Mouse (Mus musculus) Muller cell, postnatal 12 days (primary cell): ENCODE measurements around the gene E130308A19Rik.

ENCODE experiments used
- DNase-seq: peaks from one replicate; pipeline ENCODE4 v3.0.0-alpha.2; 2015; ENCODE audit errors: inconsistent ontology term

Gene E130308A19Rik

DNA sequence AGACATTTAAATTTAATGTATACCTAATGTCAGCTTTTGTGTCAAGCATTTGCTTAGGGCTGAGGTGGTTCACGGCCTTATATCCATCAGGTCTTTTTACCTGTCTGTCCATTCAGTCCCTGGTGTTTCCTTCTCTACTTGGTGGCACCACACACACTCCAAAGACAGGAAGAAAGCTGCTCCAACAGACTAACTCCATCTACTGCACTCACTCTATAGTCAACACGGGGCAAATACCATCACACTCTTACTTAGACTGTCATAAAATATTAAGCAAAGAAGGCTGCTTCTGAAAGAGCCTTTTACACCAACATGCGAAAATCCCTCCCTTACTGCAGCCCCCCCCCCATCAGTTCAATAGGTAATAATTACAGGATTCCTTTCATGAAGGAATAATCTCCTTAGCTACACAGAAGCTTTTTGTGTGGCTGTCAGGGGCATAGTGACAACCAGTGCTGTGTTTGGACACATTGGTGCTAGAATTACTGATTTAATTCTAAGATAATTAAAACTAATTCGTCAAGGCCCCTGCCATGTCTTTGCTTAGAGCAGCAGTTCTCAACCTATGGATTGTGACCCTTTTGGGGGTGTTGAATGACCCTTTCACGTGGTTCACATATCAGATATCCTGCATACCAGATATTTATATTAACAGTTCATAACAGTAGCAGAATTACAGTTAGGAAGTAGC is 101.3 kb downstream of the E130308A19Rik start:
- no peak for DNase-seq

DNA sequence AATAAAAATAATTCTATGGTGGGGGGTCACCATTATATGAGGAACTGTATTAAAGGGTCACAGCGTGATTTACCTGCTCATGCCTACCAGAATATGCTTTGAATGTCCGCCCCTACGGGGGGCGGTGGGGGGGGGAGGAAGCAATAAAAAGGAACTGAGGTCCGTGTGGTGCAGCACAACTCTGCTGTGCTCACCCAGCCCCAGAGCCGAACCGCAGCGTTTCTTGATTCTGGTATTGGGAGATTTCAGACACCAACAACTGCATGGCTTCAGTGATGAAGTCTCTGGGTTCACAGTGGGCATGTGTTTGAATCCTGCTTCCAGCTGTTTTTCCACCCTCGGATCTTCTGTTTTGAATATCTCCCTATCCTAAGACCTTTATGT is 101.9 kb downstream of the E130308A19Rik start:
- no peak for DNase-seq

DNA sequence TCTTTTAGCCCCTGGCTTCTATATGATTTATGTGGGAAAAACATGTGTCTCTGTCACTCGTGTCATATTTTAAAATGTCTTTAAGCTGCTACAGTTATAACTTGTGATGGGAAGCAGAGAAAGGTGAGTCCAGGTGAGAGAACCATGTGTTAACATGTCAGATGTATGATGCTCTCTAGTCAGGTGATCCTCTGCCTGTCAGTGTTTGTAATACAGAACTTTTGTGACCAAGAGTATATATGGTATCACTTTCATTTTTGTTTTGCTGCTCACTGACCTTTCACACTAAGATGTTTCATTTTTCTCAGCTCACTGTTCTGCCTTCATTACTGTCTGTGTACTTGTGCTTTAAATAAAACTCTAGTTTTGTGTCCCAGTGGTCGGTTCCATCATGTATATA is 102.8 kb downstream of the E130308A19Rik start:
- DNase-seq = no peak

DNA sequence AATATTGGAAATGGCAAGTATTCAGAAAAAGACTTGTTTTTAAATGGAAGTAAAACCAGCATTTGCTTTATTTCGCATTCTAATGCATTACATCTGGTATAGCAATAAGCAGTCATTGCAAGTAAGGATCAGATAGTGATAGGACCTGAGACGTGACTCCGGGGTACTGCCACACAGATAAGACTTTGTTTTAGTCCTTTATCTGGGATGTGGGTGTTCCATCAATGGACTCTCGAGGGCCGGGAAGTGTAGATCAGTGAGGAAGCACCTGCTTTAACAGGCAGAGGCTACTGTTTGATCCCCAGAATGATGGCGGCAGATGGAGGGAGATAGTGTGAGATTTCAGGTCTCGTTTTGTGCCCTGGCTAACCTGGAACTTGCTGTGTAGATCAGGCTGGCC is 105.5 kb downstream of the E130308A19Rik start:
- no peak for DNase-seq

DNA sequence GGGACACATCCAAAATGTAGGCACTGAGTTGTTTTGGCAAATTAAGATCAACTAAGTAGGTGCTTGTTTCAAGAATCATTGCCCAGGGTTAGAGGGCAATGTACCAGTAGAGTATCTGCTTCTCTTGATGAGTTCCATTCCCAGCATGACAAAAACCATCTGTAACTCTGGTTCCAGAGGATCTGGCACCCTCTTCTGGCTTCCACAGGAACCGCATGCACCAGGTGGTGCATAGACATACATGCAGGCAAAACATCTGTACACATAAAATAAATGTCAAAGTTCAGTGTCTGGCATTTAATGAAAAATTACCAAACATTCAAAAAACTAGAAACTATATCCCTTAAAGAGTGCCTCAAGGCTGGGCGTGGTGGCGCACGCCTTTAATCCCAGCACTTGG is 113.3 kb downstream of the E130308A19Rik start:
- DNase-seq = no peak

DNA sequence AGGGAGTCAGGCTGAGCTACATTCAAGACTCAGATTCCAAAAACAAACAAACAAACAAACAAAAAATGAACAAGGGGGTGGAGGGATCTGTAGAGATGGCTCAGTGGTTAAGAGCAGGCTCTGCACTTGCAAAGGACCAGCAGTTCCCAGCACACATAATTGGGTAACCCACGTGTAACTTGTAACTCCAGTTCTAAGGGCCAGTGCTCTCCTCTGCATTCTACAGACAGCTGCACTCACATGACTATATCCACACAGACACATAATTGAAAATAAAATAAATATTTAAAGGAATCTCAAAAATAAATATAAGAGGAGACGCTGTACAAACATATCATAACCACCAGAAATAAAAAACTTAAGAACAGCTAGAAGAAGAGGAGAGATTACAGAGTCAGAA is 113.9 kb downstream of the E130308A19Rik start:
- no peak for DNase-seq

DNA sequence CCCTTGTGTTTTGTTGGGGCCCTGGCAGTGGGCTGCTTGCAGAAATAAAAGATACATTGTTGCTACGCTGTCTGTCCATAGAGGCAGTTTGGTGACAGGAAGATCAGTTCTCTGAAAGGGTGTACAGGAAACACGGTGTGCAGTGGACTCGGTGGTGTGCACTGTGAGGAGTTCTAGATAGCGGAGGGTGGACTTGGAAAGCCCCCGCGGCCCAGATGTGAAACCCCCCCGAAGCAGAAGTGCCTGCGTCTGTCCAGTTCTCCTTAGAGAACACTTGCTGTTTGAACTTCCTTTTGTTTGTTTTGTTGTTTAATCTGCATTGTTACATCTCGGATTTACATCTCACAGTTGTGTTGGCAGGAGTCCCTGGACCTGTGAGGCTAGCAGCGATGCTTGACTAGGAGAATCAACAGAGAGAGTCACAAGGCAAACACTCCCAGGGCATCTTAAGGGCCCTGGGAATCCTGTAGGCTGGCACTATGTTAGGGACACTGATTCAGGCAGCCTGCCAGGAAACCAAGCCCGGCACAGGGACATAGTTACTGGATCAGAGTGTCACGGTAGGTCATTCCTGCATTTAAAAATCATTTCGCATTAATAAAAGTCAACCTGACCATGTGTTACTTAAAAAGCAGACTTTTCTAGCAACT is 127.6 kb downstream of the E130308A19Rik start:
- no peak for DNase-seq

DNA sequence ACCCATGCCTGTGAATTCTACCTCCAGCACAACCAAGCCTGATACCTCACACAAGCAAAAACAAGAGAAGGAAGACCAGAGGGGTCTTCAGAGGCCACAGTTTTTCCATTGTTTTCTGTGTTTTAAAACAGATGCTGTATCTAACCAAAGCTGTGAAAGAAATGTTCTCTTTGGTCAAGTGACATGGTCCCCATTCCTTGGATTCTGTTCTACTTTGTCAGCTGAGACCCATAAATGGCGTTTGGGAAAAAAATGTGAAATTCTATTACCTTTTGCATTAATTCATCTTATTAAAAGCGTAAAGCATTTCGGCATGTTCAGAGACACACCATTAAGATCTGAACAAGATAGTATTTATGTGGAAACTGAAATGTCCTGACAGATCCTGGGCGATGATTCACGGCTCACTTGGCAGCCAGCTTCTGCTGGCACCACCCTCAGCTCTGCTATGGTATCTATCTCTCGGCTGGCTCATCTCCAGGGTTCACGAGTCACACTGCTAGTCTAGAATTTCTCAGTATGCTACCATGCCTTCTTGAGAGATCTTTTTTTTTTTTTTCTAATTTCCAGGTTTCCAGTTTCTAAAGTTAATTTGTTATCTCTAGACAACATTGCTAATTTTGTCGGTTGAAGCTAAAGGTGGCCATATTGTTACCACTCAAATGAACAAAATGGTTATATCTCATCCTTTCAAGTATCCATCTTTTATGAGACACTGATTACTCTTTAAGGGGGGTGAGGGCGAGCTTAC is 130.5 kb downstream of the E130308A19Rik start:
- DNase-seq = peak; percentile 87

DNA sequence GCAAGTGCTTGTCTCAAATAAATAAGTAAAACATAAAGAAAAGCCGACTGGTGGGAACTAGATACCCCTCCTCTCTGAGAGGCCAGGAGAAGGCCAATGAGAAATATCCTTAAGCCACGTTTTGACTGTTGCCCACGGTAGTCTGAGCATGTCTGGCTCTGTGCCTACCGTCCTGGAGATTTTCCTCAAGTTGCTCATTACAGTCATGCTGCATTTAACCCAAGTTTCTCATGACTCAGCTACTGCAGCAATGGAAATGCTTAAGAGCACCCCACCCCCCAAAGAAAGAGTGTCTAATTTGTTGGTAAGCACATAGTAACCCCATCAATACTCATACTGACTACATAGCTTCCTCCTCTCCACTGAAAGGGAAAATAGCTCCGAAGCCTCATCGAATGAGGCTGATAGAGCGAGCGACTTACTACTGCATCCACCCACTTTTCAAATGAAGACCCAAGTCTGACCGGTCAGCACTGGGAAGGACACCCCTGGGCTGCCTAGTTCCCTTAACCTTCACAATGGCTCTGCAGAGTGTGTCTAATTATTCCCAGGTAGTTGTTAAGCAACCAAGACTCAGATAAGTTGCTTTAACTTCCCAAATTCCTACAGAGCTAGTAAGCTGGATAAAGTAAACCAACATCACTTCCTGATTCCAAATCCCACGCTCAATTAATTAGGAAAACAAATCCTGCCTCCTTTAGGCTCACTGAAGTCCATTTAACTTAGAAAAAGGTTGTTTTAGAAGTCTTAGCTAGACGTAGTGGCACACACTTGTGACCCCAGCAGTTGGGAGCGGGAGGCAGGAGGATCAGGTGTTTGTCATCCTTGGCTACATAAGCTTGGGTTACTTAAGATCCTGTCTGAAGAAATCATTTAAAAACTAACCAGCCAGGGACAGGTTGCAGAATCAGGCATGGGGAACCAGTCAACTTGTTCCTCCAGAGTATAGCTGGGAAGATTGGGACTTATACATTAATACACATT is 131.7 kb downstream of the E130308A19Rik start:
- DNase-seq = peak; percentile 39

DNA sequence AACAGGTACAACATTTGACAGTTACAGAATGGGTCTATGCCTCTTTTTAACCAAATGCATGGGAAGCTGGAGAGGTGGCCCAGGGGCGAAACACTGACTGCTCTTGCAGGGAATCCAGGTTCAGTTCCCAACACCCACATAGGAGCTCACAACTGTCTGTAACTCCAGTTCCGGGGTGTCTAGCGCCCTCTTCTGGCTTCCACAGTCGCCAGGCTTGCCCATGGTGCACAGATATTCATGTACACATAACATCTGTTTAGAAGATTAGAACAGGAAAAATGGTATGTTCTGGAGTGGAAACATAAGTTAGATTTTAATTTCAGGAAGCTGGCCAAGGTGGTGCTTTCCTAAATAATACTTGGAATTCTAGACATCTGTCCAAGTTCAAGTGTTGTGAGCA is 134.0 kb downstream of the E130308A19Rik start:
- DNase-seq = no peak

DNA sequence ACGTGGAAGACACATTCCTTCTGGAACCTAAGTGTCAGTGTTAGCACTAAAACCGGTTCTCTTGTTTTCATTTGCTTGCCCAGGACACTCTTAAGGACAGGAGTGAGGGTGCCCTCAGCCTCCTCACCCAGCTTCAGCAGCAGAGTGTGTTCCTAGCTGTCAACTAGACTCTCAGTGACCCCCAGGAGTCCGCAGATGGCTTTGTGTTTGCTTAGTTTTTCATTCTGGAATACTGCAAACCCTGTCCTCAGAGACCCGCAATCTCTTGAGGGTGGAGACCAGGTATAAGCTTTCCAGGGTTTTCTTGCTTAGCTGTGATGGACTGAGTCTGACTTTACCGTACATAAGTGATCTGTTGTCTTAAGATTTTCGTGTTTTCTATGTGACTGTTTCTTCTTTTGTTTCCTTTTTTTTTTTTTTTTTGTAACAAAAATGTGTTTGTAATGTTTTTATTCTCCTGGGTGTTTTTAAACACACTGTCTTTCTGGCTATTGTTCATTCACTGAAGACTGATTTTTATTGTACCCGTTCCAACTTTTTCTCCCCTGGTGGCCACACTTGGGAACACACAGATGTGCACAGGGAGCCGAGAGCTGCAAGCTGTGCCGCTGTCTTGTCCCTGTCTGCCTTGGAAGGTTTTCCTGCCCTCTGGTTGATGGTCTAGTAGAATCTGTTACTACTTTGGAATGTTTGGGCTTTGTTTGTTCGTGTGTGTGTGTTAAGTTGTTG is 134.8 kb downstream of the E130308A19Rik start:
- DNase-seq = no peak

DNA sequence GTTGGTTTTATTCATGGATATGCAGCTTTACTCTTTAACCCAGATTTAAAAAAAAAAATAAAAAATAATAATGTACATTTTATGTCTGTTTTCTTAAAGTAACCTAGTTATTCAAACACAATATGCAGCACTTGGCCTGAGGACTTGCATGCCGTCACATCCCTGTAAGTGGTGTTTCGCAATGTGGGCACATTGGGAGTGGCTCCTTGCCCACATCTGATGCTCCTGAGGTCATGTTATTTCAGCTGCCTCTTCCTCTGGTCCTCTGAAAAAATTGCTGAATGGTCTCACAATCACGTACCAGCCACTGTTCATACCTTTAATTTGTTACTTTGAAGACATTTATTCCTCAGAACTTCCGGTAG is 135.3 kb downstream of the E130308A19Rik start:
- DNase-seq = peak; percentile 59

DNA sequence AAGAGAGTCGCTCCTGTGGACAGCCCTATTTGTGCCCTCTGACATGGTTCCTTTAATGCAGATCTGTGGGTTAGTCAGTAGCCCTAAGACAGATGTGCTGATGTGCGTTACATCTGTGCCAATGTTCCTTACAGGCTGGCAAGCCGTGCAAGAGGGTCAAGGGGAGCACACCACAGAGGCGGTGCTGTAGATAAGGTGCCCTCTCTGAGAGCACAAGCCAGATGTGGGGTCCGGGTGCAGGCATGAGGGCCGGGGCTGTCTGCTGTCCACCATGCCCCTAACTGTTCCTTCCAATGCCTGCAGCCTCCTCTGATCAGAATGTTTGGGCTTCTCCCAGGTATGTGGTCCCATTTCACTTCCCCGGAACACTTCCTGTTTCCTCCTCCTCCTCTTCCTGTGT is 138.9 kb downstream of the E130308A19Rik start:
- DNase-seq = no peak

DNA sequence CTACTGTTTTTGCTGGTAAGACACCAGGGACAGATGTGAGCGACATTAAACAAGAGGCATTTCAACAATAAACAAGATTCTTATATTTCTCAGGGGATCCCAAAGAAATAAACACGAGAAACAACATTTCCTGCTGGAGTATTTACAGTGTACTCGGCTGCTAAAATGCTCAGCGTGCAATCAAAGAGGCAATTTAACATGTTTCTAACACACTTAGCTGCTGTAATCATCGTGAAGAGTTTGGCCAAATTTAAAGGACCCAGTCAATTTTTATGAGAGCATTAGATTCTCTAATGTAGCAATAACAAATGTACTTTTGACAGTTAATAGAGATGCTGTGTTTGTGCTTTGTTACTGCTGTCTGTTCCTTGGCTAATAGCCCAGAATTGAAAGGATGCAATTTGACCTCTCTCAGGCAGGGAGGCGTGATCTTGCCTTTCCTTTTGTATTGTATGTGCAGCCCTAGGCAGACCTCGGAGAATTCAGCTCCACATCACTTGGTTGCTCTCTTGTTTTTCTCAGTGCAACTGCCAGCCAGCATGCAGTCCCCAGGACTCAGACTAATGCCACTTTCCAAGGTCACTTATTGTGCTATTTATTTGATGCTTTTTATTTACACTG is 139.5 kb downstream of the E130308A19Rik start:
- DNase-seq = peak; percentile 79

DNA sequence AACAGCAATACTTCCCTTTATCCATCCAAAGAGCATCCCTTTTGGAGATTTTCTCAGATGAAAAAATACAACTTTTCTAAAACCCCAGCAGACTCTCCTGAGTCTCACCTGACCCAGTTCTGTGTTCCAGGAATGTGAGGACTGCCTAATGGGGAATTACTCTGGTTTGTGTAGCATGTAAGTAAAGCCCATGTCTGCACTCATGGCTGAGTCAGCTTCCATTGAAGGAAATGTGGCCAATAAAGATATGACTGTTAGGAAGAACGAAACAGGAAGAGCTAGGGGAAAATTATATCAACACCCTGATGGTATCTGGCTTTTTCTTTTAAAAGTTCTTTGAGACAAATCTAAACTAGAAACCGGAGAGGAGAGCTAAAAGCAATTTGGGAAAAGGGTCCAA is 141.7 kb downstream of the E130308A19Rik start:
- DNase-seq = no peak

DNA sequence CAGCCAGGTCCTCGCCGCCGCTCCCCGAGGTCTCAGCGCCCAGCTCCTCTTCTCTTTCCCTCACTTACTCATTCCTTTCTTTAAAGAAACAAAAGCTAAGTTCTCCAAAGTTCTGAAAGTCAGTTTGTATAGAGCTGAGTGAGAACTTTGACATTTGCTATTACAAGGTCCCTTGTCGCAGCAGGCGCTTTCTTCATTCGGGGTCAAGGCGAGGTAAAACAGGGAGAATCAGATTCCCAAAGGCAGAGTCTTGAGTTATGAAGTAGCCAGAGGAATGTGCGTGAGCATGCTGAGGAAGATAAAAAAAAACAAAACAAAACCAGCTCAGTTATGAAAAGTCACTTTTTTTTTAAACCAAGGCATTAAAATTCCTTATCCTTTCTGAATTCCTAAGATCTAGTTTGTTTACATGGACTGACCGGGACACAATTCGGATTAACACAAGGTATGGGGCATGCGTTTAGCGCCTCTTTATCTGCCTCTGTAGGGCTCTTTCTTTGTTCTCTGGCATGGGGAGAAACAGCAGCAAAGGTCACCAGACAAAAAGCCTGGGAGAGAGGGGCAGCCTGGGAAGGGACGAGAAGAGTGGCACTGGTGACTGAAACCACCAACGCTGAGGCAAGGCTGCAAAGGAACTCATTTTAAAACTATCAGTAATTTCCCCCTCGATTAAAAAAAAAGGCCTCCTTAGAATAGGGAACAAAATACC is 146.3 kb downstream of the E130308A19Rik start:
- DNase-seq = peak; percentile 30

DNA sequence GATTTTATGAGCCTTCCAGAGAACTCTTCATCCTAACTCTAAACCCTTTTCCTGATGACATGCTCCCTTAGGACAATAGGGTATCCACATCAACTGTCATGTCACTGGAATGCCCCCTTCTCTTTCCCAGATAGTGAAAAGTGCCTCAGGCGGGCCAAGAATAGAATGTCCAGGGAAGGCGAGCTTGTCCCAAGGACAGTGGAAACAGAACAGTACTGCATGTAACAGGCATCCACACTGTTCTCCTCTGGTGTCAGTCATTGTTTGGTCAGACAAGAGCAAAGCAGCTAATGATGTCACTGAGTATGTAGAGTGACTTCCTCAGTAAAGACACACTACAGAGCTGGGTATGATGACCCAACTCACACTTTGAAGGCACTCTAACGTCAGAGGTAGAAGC is 151.8 kb downstream of the E130308A19Rik start:
- no peak for DNase-seq

DNA sequence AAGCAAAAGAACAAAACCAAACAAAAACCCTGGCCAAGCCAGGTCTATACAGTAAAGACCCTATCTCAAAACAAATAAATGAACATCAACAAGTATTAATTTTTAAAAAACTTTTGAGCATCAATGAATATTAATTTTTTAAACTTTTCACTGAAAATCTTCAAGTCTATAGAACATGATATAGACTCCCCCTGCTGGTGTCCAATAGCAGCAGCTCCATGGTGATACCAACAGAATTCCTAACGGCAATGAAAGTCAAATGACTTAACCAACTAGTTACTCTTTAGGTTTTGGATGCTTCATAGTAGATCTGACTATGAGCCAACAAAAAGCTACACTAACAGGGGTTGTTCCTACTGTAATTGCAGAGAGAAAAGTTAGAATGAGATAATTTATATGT is 154.6 kb downstream of the E130308A19Rik start:
- no peak for DNase-seq

DNA sequence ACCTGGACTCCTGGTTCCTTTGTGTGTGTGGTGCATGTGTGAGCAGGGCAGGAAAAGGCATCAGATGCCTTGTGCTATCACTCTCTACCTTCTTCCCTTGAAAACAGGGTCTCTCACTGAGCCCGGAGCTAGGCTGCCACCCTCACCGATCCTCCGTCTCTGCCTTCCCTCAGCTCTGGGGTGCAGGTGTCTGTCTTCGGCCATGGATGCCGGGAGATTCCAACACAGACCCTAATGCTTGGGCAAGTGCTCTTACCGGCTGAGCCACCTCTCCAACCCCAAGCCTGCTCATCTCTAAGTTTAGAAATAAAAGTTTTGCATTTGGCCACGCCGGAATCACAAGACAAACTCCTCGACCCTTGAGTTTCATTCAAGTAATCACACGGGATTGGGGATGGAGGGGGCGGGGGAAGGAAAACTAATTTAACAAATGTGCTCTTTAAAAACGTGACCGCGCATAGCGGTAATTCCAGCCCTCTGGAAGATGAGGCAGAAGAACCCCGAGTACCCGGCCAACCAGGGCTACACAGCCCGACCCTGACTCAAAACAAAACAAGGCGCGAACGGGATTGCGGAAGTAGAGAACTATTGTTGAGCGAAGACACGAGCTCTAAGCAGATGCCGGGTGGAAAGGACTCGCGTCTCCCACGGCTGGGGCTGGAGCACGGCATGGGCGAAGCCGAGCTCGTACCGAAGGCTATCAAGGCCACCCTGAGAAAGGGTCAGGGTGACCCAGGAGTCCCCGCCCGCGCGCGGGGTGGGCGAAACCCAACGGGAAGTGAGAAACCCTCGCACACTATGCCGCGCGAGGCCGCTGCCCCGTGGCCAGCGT is 157.1 kb downstream of the E130308A19Rik start:
- DNase-seq = no peak
